Mouse (Mus musculus): ENCODE results near the gene Zfp212.

- TF ChIP-seq CTCF (IDR thresholded peaks at IDR 0.05; ENCODE audit: extremely low read depth, insufficient read length, insufficient replicate concordance, low read depth, low read length) (peak; percentile 32), POLR2A (IDR thresholded peaks at IDR 0.05; ENCODE audit: low read depth, low read length) (peak; percentile 63; the same call in 1 of the 2 replicates)
Observed at GRCm38 (mm10) chr6:47877461-47878132, 42.7 kb upstream of the Zfp212 start.

Measured in small intestine, adult 2 months (tissue).